Mouse (Mus musculus) ES-E14 (cell line): ENCODE measurements around the gene Gemin7. TPM values are rescaled to one million over a fixed set of nuclear protein-coding genes. Genes with fewer than 3 reads are reported as not detected.

ENCODE experiments used
- DNase-seq: peaks from one replicate; pipeline ENCODE4 v3.0.0-alpha.2; 2013; ENCODE audit warnings: low read depth, low spot score
- H3K27ac ChIP-seq: 2 replicates; pipeline ENCODE4 v1.5.1; 2012; ENCODE audit warnings: low read depth, mild to moderate bottlenecking, low read length, moderate library complexity, mixed read lengths; ENCODE audit not compliant: poor library complexity, insufficient read depth, severe bottlenecking
- H3K36me3 ChIP-seq: 2 replicates; pipeline ENCODE4 v1.6.1; 2012; ENCODE audit warnings: mild to moderate bottlenecking, low read length, moderate library complexity, mixed read lengths; ENCODE audit not compliant: control insufficient read depth, poor library complexity, insufficient read depth, severe bottlenecking
- H3K4me1 ChIP-seq, 2 experiments: fragments of 150-350 bp in 1 of 2; sonication (generic) in 1 of 2; 2 replicates each; pipeline ENCODE4 v1.6.1; 2012; ENCODE audit warnings: low read length in 2 of 2, mild to moderate bottlenecking in 1 of 2, mixed read lengths in 1 of 2; ENCODE audit not compliant: control insufficient read depth in 2 of 2, insufficient read depth in 2 of 2, poor library complexity in 1 of 2
- H3K4me3 ChIP-seq, 2 experiments: fragments of 150-350 bp in 1 of 2; sonication (generic) in 1 of 2; 2 replicates each; pipeline ENCODE4 v1.5.1; 2012; ENCODE audit warnings: low read length in 2 of 2, low read depth in 1 of 2, mild to moderate bottlenecking in 1 of 2, mixed read lengths in 1 of 2; ENCODE audit not compliant: insufficient read depth in 1 of 2, poor library complexity in 1 of 2, severe bottlenecking in 1 of 2
- H3K9ac ChIP-seq: 2 replicates; pipeline ENCODE4 v1.6.1; 2012; ENCODE audit warnings: low read depth, mild to moderate bottlenecking, low read length, mixed read lengths; ENCODE audit not compliant: poor library complexity, insufficient read depth, severe bottlenecking
- H3K9me3 ChIP-seq: fragments of 150-350 bp; sonication (generic); 2 replicates; pipeline ENCODE4 v1.6.1; 2012; ENCODE audit warnings: low read depth, mild to moderate bottlenecking, low read length; ENCODE audit not compliant: control insufficient read depth, insufficient read depth
- CHD2 ChIP-seq: IDR thresholded peaks from 2 replicates; pipeline ENCODE4 v1.6.1; 2014; ENCODE audit warnings: mild to moderate bottlenecking, low read depth, low read length, inconsistent platforms
- HCFC1 ChIP-seq: IDR thresholded peaks from 2 replicates; pipeline ENCODE4 v1.6.1; 2012; ENCODE audit warnings: low read length, inconsistent platforms, borderline replicate concordance; ENCODE audit not compliant: insufficient read depth
- MAFK ChIP-seq: IDR thresholded peaks from 2 replicates; pipeline ENCODE4 v1.6.1; 2014; ENCODE audit warnings: mild to moderate bottlenecking, low read depth, low read length, inconsistent platforms; ENCODE audit not compliant: insufficient read depth
- ZC3H11A ChIP-seq: IDR thresholded peaks from 2 replicates; pipeline ENCODE4 v1.6.1; 2012; ENCODE audit warnings: low read depth, mild to moderate bottlenecking, inconsistent platforms, low read length, borderline replicate concordance
- ZNF384 ChIP-seq: IDR thresholded peaks from 2 replicates; pipeline ENCODE4 v1.6.1; 2012; ENCODE audit warnings: low read depth, low read length, inconsistent platforms
- in situ Hi-C, 2 experiments: fragments of 600-800 bp; cut with MboI; formaldehyde crosslinking; loops; one replicate each; pipeline ENCODE4 v1.15.1; 2025; ENCODE audit warnings: low sequenced_read_pairs in 2 of 2, inconsistent platforms in 1 of 2; ENCODE audit not compliant: unreplicated experiment in 2 of 2
- total RNA-seq: library from RNA; depleted of rRNA; stranded (reverse); fragments of 300-350 nt; gene quantifications from 2 replicates; pipeline ENCODE4 v1.2.3, GENCODE M21; 2012

Gene Gemin7
- total RNA-seq, 1 experiment: 54.2 TPM

- no peaks in the 10 kb centered on the region for H3K4me1 ChIP-seq
- TF ChIP-seq CHD2: no peak
- no peak for TF ChIP-seq MAFK
- no peak for TF ChIP-seq HCFC1
- no peak for TF ChIP-seq ZC3H11A
- no peak for TF ChIP-seq ZNF384
- H3K27ac ChIP-seq: no peak overlapping the region
- no peaks in the 10 kb centered on the region for H3K9me3 ChIP-seq
- in situ Hi-C loops: no loop called here
- H3K4me3 ChIP-seq: no peak overlapping the region
- H3K9ac ChIP-seq: no peak overlapping the region
- peaks cover 11% of the 10 kb centered on the region; the same call in 1 of the 2 replicates for H3K36me3 ChIP-seq
- DNase-seq: no peak
These were observed 25.8 kb downstream of the Gemin7 start for GRCm38 (mm10) chr7:19551634-19552033.

GRCm38 (mm10) chr7:19549394-19549793 lies 28.0 kb downstream of the Gemin7 start:
- Histone ChIP-seq H3K36me3 (peaks cover 12% of the 10 kb centered on the region; the same call in 1 of the 2 replicates), H3K4me1 (no peaks in the 10 kb centered on the region), H3K27ac (no peak overlapping the region), H3K9ac (no peak overlapping the region), H3K9me3 (no peaks in the 10 kb centered on the region), H3K4me3 (no peak overlapping the region)
- no peak for TF ChIP-seq ZC3H11A
- DNase-seq: no peak
- in situ Hi-C loops: no loop called here

GRCm38 (mm10) chr7:19547344-19547969 lies 29.9 kb downstream of the Gemin7 start:
- Histone ChIP-seq H3K4me1 (no peaks in the 10 kb centered on the region), H3K36me3 (peaks cover 8% of the 10 kb centered on the region; the same call in 1 of the 2 replicates), H3K9ac (no peak overlapping the region), H3K9me3 (no peaks in the 10 kb centered on the region), H3K4me3 (no peak overlapping the region), H3K27ac (no peak overlapping the region)
- TF ChIP-seq ZC3H11A (no peak), HCFC1 (no peak), MAFK (no peak), CHD2 (no peak), ZNF384 (no peak)
- DNase-seq: no peak
- in situ Hi-C loops: no loop called here

GRCm38 (mm10) chr7:19546007-19546406 lies 31.4 kb downstream of the Gemin7 start:
- Histone ChIP-seq H3K9me3 (peaks cover 4% of the 10 kb centered on the region), H3K36me3 (peaks cover 18% of the 10 kb centered on the region; the same call in 1 of the 2 replicates), H3K27ac (no peak overlapping the region), H3K4me3 (no peak overlapping the region), H3K4me1 (no peaks in the 10 kb centered on the region), H3K9ac (no peak overlapping the region)
- in situ Hi-C loops: no loop called here
- TF ChIP-seq HCFC1 (no peak), ZNF384 (no peak), CHD2 (no peak), MAFK (no peak), ZC3H11A (no peak)
- DNase-seq: no peak

GRCm38 (mm10) chr7:19543584-19543983 lies 33.8 kb downstream of the Gemin7 start:
- H3K4me1 ChIP-seq: no peaks in the 10 kb centered on the region
- TF ChIP-seq MAFK: no peak
- no peak for TF ChIP-seq ZNF384
- no peak for TF ChIP-seq CHD2
- TF ChIP-seq ZC3H11A: no peak
- no peak for TF ChIP-seq HCFC1
- no peak for DNase-seq
- H3K4me3 ChIP-seq: no peak overlapping the region
- no peak overlapping the region for H3K9ac ChIP-seq
- peaks cover 17% of the 10 kb centered on the region for H3K9me3 ChIP-seq
- no peak overlapping the region for H3K27ac ChIP-seq
- in situ Hi-C loops: no loop called here
- H3K36me3 ChIP-seq: peaks cover 18% of the 10 kb centered on the region; the same call in 1 of the 2 replicates
